16 mouse cellular contexts compared by ENCODE assay signal in the genomic region with DNA sequence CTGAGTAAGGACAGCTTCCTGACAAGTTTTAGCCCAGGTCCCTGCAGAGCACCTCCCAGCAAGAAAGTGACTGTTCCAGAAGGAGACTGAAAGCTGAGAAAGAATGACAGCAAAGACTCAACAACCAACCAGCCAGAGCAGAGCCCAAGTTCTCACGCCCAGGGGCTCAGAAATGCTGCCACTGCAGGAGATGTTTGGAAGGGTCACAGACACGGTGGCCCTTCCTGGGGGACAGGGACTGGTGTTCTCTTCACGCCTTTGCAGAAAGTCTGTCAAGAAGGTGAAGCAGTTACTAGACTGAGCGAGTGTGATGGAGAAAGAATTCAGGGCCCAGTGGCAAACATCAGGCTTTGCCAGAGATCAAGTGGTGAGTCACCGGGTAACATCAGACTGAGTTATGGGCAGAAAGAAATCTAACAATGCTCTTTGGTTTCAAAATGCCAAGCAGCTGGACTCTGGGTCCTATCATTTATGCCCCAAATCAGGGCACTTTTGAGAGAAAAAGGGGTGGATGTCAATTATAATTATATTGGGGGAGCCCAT.
A peak's percentile ranks its signal among the peaks of the same experiment; 100 is the strongest.
DNase-seq lines count a peak whose midpoint lies in the region; ATAC-seq and TF ChIP-seq lines count a peak whose summit lies in the region.
"Had no signal": no experiment of that assay in that cellular context is flagged by ENCODE, and none has a peak within 500 bp of the region (broad histone marks: within the 10 kb centered on the region; RNA-seq: fewer than 3 reads in every experiment).

No protein-coding gene starts in this region.

- no peak for TF ChIP-seq POLR2A in lung, adult 2 months (IDR thresholded peaks at IDR 0.05; ENCODE audit: borderline replicate concordance, extremely low read depth, low read depth, low read length)

- H3K4me1 ChIP-seq in lung, embryonic 15.5 days: peaks cover 34% of the 10 kb centered on the region
- H3K4me1 ChIP-seq in lung, adult 2 months (ENCODE audit: control insufficient read depth, insufficient read depth, low read length): 0 out of 2 replicates have a peak, but pooled peaks cover 3% of the 10 kb centered on the region
- H3K4me1 ChIP-seq in stomach, embryonic 16.5 days (ENCODE audit: control insufficient read depth, insufficient read depth, low read length): peaks cover 15% of the 10 kb centered on the region; the same call in 1 of the 2 replicates
- H3K4me1 ChIP-seq in heart, embryonic 10.5 days: peaks cover 22% of the 10 kb centered on the region

- no peak for ATAC-seq in lung, embryonic 15.5 days (ENCODE audit: borderline replicate concordance, extremely low read depth, low FRiP score, low TSS enrichment)
- no peak for ATAC-seq in stomach, embryonic 16.5 days (ENCODE audit: insufficient read depth, low FRiP score)
- ATAC-seq: forebrain, postnatal 0 days; hindbrain, embryonic 16.5 days; midbrain, embryonic 13.5 days had no signal

- no peaks in the 10 kb centered on the region for H3K36me3 ChIP-seq in lung, embryonic 15.5 days
- H3K36me3 ChIP-seq in stomach, embryonic 16.5 days (ENCODE audit: control insufficient read depth, insufficient read depth, low read length): no peaks in the 10 kb centered on the region
- H3K36me3 ChIP-seq in heart, embryonic 10.5 days: no peaks in the 10 kb centered on the region
- H3K36me3 ChIP-seq: liver, embryonic 13.5 days; midbrain, embryonic 13.5 days had no signal

- 0 out of 2 replicates have a peak overlapping the region, but pooled peaks have one; percentile 16 for H3K27ac ChIP-seq in lung, embryonic 15.5 days
- H3K27ac ChIP-seq in stomach, embryonic 16.5 days (ENCODE audit: low read length): peak overlapping the region; percentile 69
- no peak overlapping the region for H3K27ac ChIP-seq in heart, embryonic 10.5 days
- H3K27ac ChIP-seq: gastrocnemius, adult 2 months; liver, embryonic 13.5 days; midbrain, embryonic 13.5 days had no signal

- no peak overlapping the region for H3K4me2 ChIP-seq in lung, embryonic 15.5 days
- no peak overlapping the region for H3K4me2 ChIP-seq in stomach, embryonic 16.5 days (ENCODE audit: low read depth, low read length)
- H3K4me2 ChIP-seq: liver, embryonic 13.5 days; midbrain, embryonic 13.5 days had no signal

- TF ChIP-seq CTCF in lung, adult 2 months (IDR thresholded peaks at IDR 0.05; ENCODE audit: insufficient read depth, low read length): no peak

- no peaks in the 10 kb centered on the region for H3K9me3 ChIP-seq in lung, embryonic 15.5 days
- H3K9me3 ChIP-seq in stomach, embryonic 16.5 days (replicated peaks; ENCODE audit: control insufficient read depth, low read length): peaks cover 3% of the 10 kb centered on the region; the same call in 1 of the 2 replicates
- no peaks in the 10 kb centered on the region; the same call in 1 of the 2 replicates for H3K9me3 ChIP-seq in heart, embryonic 10.5 days
- H3K9me3 ChIP-seq: liver, embryonic 13.5 days had no signal

- 43% methylated on average over 5 of the region's 5 CpGs for WGBS in lung, embryonic 15.5 days
- WGBS in lung, adult 2 months: 71% methylated on average over 5 of the region's 5 CpGs
- WGBS in stomach, embryonic 16.5 days: 57% methylated on average over 5 of the region's 5 CpGs
- 40% methylated on average over 5 of the region's 5 CpGs for WGBS in heart, embryonic 10.5 days

- no peaks in the 10 kb centered on the region for H3K27me3 ChIP-seq in lung, embryonic 15.5 days
- no peaks in the 10 kb centered on the region for H3K27me3 ChIP-seq in stomach, embryonic 16.5 days (ENCODE audit: control insufficient read depth, insufficient read depth, low read length)
- no peaks in the 10 kb centered on the region for H3K27me3 ChIP-seq in heart, embryonic 10.5 days (ENCODE audit: insufficient read depth, poor library complexity, severe bottlenecking)

- H3K4me3 ChIP-seq in lung, embryonic 15.5 days: no peak overlapping the region
- H3K4me3 ChIP-seq in lung, adult 2 months (replicated peaks; ENCODE audit: extremely low read depth, low read depth, low read length): no peak overlapping the region
- H3K4me3 ChIP-seq in stomach, embryonic 16.5 days (replicated peaks; ENCODE audit: low read length): no peak overlapping the region
- no peak overlapping the region for H3K4me3 ChIP-seq in heart, embryonic 10.5 days
- H3K4me3 ChIP-seq: gastrocnemius, adult 2 months; liver, embryonic 13.5 days; midbrain, embryonic 13.5 days had no signal

- no peak overlapping the region for H3K9ac ChIP-seq in lung, embryonic 15.5 days
- no peak overlapping the region for H3K9ac ChIP-seq in stomach, embryonic 16.5 days (ENCODE audit: low read length)
- H3K9ac ChIP-seq: forebrain, postnatal 0 days; liver, embryonic 13.5 days; midbrain, embryonic 13.5 days had no signal

- DNase-seq in lung, adult 2 months: no peak
- peak; percentile 60 for DNase-seq in NIH3T3 (ENCODE audit: low read depth)
- peak; percentile 50 to 55 for DNase-seq in adrenal gland, postnatal 36 days
- no peak for DNase-seq in heart, embryonic 10.5 days (ENCODE audit: low spot score)
- DNase-seq in kidney, adult 18-20 months: no peak
- DNase-seq: cerebellum, postnatal 36 days; forebrain, postnatal 0 days; gastrocnemius, adult 2 months; heart, postnatal 14 days; kidney, adult 8-10 months; liver, embryonic 13.5 days; lung, postnatal 4 days had no signal

Comparison
In these comparisons a context has a peak if more than half of its experiments do, and no peak if none do; other contexts are left out.
1. DNase-seq: peak in NIH3T3 (single experiment) and adrenal gland, postnatal 36 days (2 of 2); none in lung, adult 2 months (single experiment), heart, embryonic 10.5 days (single experiment) and kidney, adult 18-20 months (single experiment).